11 mouse cellular contexts compared by ENCODE assay signal in the genomic region with DNA sequence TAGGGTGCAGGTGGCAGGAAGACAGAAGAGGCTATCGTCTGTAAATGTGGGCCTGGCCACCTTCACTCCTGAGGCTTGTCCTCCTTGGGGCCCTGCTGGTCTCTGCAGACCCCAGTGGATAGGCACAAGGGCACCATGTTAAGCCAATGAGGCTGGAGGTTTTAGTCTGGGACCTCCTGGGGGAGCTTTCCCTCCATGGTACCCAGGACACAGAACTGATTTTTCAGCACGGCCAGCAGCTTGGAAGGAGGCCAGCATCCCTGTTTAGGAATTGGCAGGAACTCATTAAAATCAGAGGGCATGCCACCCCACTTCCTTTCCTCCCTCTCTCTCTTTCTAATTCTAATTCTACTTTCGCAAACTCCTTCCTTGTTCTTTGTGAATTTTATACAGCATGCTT. TPM values are rescaled to one million over a fixed set of nuclear protein-coding genes. Genes with fewer than 3 reads are reported as not detected.
DNase-seq lines count a peak whose midpoint lies in the region; ATAC-seq lines count a peak whose summit lies in the region.
"Had no signal": no experiment of that assay in that cellular context is flagged by ENCODE, and none has a peak within 500 bp of the region (broad histone marks: within the 10 kb centered on the region; RNA-seq: fewer than 3 reads in every experiment).

No protein-coding gene starts in this region.

- H3K4me1 ChIP-seq in intestine, embryonic 16.5 days (ENCODE audit: control insufficient read depth, insufficient read depth, low read length) = no peaks in the 10 kb centered on the region
- H3K4me1 ChIP-seq: liver, embryonic 13.5 days; neural tube, embryonic 13.5 days had no signal

- 45% methylated on average over 3 of the region's 3 CpGs for WGBS in intestine, embryonic 16.5 days

- no peak overlapping the region for H3K4me3 ChIP-seq in intestine, embryonic 16.5 days (ENCODE audit: low read length)
- H3K4me3 ChIP-seq: embryonic facial prominence, embryonic 15.5 days; liver, embryonic 13.5 days; neural tube, embryonic 13.5 days had no signal

- no peak overlapping the region for H3K9ac ChIP-seq in intestine, embryonic 16.5 days (ENCODE audit: low read depth, low read length)
- H3K9ac ChIP-seq: embryonic facial prominence, embryonic 15.5 days; liver, embryonic 13.5 days; neural tube, embryonic 13.5 days had no signal

- no peaks in the 10 kb centered on the region for H3K36me3 ChIP-seq in intestine, embryonic 16.5 days (ENCODE audit: control insufficient read depth, insufficient read depth, low read length)
- H3K36me3 ChIP-seq: embryonic facial prominence, embryonic 15.5 days; liver, embryonic 13.5 days; neural tube, embryonic 13.5 days had no signal

- no peaks in the 10 kb centered on the region for H3K27me3 ChIP-seq in intestine, embryonic 16.5 days (replicated peaks; ENCODE audit: control insufficient read depth, insufficient read depth, low read length)
- H3K27me3 ChIP-seq: embryonic facial prominence, embryonic 15.5 days; liver, embryonic 13.5 days; neural tube, embryonic 13.5 days had no signal

- H3K4me2 ChIP-seq in intestine, embryonic 16.5 days (ENCODE audit: low read depth, low read length) = no peak overlapping the region
- H3K4me2 ChIP-seq: embryonic facial prominence, embryonic 15.5 days; liver, embryonic 13.5 days; neural tube, embryonic 13.5 days had no signal

- no peak for ATAC-seq in intestine, embryonic 16.5 days

- no peaks in the 10 kb centered on the region for H3K9me3 ChIP-seq in intestine, embryonic 16.5 days (ENCODE audit: control insufficient read depth, low read length)
- H3K9me3 ChIP-seq: embryonic facial prominence, embryonic 15.5 days; liver, embryonic 13.5 days; neural tube, embryonic 13.5 days had no signal

- DNase-seq in cerebellum, adult 18-20 months = peak; percentile 9 to 12
- DNase-seq in cerebellum, adult 11-12 months = no peak
- peak; percentile 18 to 59 for DNase-seq in left cerebral cortex, adult 9 months (ENCODE audit: low spot score in 2 of 2)
- no peak for DNase-seq in left cerebral cortex, adult 18-20 months (ENCODE audit: low spot score in 2 of 2)
- DNase-seq in adrenal gland, postnatal 25 days = peak; percentile 15
- peak; percentile 73 to 79 for DNase-seq in kidney, postnatal 25 days
- no peak for DNase-seq in urinary bladder, postnatal 36 days (ENCODE audit: low spot score in 2 of 2)
- DNase-seq: liver, embryonic 13.5 days had no signal

- H3K27ac ChIP-seq in intestine, embryonic 16.5 days (ENCODE audit: low read length) = no peak overlapping the region
- H3K27ac ChIP-seq: embryonic facial prominence, embryonic 15.5 days; liver, embryonic 13.5 days; neural tube, embryonic 13.5 days had no signal

RNA-seq across cellular contexts. Expression of gene Gcnt4, which starts 19.1 kb away (rescaled TPM):
- 10 to 100 TPM in 1 of 2 experiments, 1 to 10 TPM in 1; 9.9 to 12.9 TPM for total RNA-seq in left cerebral cortex, adult 18-20 months (2021)
- 1.3 and 1.6 TPM in 2 replicates for total RNA-seq in adrenal gland, postnatal 25 days (2021)
- polyA plus RNA-seq in intestine, embryonic 16.5 days (2015; fragmentation: Nextera tagmentation; extraction: Ambion mirVana) = 5.9 and 9.1 TPM in 2 replicates

Comparison
In these comparisons a context has a peak if more than half of its experiments do, and no peak if none do; other contexts are left out.
1. DNase-seq: peak in cerebellum, adult 18-20 months (2 of 2), left cerebral cortex, adult 9 months (2 of 2), adrenal gland, postnatal 25 days (single experiment) and kidney, postnatal 25 days (2 of 2); none in cerebellum, adult 11-12 months (single experiment), left cerebral cortex, adult 18-20 months (0 of 2) and urinary bladder, postnatal 36 days (0 of 2).